Mouse (Mus musculus) ES-CJ7 (cell line): Measurements from ENCODE around the gene Vps37c.
A peak's percentile ranks its signal among the peaks of the same experiment; 100 is the strongest.

Experiments
- DNase-seq: peaks from one replicate; pipeline ENCODE4 v3.0.0; 2011; ENCODE audit warnings: low read depth, low spot score

The Vps37c gene

DNA sequence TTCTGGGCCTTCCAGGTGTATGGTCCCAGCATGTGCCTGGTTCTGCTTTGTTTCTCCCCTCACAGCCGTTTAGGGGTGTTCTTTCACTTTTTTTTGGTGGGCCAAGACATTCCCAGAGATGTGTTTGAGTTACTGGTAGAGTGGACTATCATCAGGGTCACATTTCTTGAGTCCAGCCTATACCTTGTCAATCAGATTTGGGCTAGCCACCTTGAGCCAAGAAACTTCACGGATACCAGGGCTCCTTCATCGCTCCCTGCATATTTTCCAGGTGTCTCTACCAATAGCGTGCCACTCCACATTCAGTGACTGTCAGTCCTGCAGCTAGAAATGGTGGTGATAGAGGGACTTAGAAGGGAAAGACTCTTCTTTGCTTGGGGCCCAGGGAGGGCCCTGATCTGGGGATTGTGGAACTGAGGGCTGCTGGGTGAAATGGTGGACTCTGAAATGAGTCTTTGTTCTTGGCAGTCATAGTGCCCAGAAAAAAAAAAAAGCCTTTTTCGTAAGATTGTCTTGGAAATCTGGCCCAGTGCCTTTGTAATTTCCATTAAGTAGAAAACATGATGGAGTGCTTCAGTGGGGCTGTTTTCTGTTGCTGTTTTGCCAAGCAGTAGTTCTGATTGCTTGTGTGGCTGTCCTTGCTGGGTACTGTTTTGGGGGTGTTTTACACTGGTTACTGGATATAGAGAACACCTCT lies 1.1 kb downstream of the Vps37c start:
- DNase-seq, result no peak

DNA sequence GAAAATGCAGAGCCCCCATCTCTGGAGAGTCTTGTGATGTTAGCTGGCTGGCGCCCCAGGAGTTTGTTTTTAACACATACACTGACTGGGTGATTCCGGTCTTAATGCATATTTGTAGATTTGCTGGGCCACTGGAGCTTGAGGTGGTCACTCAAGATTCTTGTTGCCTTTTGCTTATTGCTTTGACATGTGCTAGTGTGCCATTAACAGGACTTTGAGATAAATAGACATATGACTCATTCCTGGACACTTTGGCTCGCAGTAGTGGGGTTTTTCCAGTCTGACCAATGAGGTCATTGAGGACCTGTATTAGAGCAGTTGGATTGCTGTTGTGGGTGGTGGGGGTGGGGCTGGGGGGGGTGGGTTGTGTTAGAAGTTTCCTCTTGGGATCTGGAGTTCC lies 1.8 kb downstream of the Vps37c start:
- no peak for DNase-seq

DNA sequence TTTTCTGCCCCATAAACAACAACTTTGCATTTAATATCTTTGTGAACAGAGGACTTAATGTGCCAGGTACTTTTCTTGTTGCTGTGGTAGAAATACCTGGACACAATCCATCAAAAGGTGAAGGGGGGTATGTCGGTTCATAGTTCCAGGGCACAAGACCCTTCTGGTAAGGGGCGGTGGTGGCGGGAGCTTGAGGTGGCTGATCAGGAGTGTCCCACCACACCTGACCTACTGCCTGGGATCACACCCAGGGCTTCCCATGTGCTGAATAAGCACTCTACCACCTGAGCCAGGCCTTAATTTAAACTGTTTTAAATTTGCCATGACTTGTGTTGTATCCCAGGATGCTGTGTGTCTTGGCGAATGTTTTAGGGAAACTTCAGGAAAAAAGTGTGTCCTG lies 2.6 kb downstream of the Vps37c start:
- DNase-seq, result no peak

DNA sequence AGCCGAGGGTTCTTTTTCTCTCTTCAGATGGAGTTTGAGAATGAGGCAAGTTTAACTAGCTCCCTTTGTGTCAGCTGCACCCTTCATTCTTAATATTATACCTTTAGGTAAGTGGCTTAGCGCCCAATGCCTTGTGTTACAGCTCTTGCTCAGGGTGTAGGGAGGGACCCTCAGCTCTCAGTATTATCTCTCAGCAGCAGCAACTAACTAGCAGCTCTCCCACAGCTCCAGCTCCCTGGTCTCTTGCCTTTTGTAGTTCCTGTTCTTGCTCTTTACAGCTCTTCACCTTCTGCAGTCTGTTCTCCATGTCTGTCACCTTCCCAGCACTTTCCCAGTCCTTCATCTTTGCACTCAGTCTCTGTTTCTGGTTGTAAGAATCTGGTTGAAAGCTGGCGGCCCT lies 3.1 kb downstream of the Vps37c start:
- no peak for DNase-seq

DNA sequence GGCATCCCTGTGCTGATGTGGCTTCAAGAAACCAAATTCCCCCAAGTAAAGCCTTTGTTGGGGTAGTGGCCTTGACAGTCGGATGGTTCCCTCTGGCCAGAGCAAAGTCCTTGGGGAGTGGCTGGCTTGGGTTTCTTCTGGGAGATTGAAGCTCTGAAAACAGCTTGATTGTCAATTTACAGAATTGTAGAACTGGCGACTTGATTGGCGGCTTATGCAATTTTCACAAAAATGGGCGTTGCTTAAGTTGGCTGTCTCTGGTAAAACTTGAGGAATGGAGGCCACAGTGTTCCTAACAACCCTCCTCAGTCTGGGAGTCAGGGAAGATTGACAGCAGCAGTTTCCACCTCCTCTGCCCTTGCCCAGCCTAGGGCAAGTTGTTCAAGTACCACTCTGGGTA lies 3.8 kb downstream of the Vps37c start:
- DNase-seq, result no peak

DNA sequence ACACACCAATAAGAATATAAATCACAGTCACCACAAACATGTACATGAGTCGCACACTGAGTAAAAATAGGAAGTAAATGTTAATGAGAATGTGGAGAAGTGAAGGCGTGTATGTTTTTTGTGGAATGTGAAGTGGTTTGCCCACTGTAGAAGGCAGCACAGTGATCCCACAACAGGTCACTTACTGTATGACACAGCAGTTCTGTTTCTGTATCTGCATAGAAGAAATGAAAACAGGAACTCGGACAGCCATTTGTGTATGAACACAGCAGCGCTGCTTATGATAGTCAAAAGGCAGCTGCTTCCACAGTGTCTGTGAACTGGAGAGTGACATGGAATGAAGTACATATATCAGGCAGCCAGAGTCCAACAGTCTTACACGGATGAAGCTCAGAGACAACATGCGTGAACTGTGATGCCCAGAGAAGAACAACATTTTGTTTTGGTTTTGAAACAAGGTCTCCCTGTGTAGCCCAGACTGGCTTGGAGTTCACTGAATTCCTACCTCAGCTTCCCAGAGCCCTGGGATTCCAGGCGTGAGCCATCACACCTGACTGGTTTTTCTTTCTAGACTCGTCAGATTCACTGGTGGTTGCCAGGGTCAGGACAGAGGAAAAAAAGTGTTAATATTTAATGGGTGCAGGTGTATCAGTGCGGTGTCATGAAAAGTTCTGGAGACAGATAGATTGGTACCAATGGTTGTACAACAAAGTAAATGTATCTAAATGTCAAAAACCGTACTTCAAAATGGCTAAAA lies 5.6 kb downstream of the Vps37c start:
- DNase-seq, result no peak

DNA sequence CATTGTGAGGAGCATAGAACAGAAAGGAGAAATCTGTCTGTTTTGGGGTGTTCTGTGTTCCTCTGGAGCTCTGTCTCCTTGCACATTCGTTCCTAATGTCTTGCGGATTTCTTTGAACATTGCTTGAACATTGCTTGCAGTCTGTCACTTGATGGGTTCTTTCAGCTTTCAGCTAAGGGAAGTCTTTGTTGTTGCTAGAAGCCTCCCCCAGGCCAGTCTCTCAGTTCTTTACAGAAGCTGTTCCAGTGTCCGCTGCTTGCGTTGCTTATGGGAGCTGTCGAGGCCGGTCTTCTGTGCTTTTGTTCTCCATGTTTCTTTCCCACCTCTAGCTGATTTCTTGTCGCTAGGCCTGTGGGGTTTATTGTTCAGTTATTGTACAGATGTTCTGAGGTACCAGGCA lies 7.3 kb downstream of the Vps37c start:
- no peak for DNase-seq

DNA sequence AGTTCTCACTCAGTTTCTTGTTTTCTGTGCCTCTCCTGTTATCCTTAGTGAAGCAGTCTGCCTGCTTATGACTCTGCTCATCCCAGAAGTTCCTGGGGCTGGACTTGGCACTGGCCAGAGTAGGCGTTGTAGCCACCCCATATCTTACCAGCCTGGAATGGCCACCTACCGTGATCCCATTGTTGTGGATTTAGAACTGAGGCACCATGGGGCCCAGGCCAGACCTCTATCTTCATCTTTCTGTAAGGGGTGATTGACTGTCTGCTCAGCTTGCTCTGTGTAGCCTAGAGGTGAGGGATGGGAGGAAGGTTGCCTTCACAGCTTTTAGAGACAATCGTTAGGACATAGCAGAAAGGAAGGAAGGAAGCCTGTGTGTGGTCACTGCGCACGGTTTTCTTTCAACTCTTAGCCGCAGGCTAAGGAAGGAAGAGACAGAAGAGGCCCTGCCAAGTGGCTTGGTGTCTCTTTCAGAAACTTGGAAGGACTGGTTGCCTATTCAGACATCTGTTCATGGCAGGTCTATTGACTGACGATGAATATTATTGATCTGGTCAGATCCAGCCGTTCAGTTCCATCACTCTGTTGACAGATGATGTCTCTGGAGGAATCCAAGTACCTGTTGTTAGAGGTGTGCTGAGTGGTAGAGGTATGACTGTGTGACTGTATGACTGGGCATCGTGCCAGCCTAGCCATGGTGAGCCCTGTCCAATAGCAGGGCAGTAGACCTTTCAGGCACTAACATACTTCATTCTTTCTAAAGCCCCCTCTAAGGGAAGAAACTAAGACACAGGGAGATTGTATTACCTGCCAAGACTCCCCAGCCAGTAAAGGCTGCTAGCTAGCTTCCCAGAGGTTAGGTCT lies 9.8 kb downstream of the Vps37c start:
- DNase-seq, result no peak

DNA sequence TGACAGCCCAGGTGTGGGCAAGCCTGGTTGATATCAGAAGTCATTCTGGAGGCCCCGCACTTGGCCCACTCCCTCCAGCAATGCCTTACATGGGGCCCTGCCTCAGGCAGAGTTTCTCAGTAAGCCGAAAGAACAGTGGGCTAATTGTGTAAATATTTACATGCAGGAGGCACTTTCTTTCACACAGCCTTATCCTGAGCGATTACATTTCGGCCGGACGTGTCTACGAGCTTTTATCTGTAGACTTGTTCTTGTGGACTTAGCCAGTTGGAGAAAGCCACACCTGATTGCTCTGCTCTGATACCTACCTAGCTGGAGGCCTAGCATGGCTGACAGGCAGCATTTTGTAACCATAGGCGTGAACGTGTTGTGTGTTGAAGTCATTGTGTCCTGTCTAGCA lies 11.3 kb downstream of the Vps37c start:
- DNase-seq, result no peak

DNA sequence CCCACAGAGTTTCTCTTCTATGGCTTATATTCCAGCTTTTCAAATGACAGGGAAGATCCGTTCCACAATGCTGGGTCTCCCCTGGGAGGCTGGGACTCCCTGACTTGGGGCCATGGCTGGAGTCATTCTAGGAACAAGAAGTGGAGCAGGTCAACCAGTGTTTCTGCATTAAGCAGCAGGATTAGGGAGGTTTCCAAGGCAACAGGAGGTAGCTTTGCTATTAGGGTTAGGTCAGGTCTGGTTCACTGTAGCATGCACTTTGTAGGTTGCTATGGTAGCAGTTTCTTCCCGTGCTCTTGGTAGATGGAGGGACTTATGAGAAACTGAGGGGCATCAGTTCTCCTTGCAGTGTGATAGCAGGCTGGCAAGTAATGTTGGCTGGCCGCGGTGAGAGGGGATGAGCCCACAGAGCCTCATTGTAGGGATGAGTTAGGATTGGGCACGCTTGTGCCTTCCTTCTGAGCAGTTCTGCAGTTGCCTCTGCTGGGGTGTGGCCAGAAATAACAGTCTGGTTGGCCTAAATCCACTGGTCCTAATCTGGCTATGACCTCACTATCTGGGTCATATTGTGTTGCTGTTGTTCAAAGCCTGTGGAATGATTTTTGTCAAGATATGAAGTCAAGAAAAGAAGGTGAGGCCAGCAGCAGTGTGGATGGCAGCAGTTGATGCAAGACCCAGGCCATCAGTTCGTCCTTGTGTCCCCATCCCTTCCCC lies 12.6 kb downstream of the Vps37c start:
- DNase-seq, result no peak

DNA sequence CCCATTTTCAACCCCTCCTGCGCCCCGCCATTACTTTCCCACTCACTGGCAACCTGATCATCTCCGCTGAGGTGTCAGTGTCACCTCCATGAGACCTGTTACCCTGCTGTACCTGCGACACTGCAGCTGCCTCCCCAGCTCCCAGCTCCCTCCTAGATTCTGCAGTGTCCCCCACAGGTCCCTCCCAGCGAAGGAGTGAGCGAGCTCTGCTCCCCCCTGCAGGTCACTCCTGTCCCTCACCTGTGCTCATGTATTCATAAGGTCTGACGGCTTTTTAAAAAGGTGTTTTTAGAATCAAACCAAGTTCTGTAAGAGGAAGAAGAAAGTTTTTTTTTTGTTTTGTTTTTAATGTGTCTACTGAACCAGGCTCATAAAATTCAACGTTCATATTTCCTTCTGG lies 13.6 kb downstream of the Vps37c start:
- DNase-seq, result no peak

DNA sequence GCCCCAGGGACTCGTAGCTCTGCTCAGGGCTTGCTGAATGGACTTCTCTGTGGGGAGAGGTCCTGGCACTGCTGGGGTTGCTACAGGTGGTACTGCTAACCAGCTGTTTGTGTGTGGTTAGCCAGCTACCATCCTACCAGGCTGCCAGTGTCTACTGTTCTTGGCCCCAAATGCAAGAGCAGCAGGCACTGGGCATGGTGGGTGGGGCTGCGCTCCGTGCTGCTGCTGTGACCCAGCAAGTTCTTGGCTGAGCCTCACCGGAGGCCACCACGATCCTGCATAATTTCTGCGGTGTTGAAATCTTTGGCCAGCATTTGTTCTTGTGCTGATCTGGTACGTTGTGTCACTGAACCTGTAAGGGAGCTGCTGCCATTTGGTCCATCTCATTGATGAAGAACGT lies 14.9 kb downstream of the Vps37c start:
- DNase-seq, result no peak

DNA sequence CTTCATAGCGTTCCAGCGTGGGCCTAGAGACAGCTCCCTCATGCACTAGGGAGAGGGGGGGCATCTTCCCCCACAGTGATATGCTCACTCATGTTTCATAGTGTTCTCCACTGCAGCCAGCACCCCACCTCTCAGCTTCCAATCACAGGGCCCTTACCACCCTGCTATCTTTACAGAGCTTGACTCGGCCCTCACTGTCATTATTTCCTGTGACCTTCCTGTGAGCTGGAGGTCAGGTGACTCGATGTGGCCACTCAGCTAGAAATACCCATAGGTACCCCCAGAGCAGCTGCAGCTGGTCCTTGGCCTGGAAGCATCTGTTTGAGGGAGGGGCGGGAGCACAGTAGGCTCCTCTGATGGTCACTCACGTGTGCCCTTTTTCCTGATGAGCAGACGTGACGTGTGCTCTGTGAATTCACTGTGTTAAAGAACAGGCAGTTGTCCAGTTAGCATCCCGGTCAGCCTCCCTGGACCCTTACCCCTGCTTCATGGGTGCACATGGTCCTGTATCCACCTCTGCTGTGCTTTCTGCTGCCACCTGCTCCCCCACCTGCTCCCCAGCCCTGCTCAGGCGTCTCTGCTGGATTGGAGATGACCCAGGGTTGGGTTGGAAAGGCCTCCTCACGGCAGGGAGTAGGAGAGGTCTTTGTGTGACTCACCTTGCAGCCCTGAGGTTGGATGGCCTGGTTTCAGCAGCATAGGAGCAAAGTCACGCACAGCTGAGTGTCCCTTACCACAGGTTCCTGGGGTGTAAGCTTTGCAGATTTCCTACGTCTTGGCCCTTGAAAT lies 18.7 kb downstream of the Vps37c start:
- no peak for DNase-seq

DNA sequence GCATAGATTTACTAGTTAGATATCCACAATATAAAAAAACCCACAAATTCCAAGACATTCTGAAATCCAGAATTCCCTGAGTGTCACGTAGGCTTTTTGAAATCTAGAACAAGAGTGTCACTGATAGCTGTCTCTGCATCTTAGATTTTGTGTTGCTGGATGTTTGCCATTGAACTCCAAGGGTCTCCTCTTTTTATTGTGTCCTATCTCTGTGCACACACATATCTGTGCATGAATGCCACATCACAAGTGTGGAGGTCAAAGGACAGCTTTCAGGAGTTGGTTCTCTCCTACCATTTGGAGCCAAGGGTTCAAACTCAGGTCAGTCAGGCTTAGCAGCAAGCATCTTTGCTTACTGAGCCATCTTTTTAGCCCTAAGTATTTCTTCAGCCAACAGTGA lies 19.3 kb downstream of the Vps37c start:
- DNase-seq, result no peak

DNA sequence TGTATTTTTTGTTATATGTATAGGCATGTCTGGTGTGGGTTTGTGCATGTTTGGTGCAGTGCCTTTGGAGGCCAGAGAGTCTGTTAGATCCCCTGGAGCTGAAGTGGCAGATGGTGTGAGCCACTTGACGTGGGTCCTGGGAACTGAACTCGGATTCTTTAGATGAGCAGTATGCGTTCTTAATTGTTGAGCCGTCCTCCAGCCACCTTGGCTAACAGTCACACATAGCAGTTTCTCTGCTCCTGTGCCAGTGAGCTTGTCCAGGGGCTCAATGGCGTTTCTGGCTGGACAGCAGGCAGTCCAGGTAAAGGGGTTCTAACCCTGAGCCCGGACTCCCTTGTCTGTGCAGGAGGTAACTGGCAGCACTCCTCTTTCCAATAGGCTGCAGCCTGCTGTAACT lies 20.4 kb downstream of the Vps37c start:
- DNase-seq, result no peak

DNA sequence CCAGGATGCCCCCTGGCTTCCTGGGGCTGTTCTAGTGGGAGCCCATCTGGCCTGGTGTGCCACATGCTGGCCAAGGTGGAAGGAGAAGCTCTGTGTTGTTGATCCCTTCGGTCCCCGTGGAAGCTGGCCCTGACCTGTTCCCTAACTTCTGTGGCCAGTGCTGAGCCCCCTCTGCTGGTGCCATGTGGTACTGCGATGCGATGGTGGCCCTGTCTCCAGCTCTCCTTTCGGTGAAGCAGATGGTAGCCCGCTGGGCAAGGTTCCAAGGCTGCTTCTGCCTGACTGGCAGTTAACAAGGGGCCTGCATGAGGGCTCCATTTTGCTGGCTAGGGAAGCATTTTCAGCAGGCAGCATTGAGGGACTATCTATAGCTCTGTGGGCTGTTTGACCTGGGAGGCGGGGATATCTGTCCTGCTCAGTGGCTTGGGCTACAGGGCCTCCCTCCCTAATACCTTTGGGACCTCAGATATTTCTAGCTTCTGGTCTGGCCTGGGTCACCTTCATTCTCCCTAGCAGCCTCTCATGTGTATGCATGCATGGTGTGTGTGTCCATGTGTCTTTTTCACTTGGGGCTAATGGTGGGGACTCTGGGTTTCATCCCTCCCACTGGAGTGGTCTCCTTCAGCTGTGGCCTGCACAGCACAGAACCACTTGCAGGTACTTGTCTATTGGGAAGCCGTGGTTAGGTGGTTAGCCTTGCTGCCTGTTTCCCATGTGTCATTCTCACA lies 21.0 kb downstream of the Vps37c start:
- peak; percentile 80 for DNase-seq

DNA sequence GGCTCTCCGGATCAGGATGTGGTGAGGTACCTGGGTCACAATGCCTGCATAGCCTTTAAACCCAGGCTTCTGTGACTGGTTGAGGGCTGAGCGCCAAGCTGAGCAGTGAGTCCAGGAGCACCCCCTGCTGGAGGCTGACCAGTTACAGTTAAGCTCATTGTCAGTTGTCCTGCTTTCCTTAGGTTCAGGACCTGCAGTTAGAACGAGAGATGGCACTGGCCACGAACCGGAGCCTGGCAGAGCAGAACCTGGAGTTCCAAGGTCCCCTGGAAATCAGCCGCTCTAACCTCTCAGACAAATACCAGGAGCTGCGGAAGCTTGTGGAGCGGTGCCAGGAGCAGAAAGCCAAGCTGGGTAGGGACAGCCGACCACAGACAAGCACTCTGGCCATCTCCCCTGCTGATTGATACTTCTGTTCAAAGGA lies 21.6 kb downstream of the Vps37c start:
- DNase-seq, result peak; percentile 56

DNA sequence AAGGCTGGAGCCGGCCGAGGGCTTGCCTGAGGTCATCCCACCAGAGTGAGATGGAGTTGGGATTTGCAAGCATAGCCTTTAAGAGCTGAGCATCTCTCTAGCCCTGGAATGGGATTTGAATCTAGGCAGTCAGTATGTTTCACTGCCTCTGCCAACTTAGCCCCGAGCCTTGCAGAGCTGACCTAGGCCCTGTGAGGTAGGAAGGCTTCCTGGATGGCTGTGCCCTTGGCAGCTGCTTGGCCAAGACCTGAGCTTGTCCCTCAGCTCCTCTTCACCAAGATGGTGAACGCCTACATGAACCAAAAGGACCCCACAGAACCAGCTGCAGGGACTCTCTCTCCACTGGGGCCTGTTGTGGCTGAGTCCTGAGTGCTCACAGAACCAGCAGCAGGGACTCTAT lies 22.2 kb downstream of the Vps37c start:
- DNase-seq, result no peak

DNA sequence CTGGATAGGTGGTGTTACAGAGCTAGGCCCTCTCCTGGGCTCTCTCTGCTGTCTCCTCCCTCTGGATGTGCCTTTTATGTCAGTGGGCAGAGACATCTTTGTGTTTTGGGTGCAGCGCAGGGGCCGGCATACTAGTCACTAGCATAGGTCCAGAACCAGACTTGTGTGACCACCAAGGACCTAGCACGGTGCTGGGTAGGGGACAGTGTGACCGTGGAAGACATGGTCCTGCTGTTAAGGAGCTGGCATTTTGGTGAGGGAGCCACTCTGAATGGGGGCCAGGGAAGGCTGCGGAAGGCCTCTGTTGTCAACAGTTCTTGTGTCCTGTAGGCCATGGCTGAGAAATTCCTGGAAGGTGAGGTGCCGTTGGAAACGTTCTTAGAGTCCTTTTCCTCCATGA lies 23.7 kb downstream of the Vps37c start:
- no peak for DNase-seq

DNA sequence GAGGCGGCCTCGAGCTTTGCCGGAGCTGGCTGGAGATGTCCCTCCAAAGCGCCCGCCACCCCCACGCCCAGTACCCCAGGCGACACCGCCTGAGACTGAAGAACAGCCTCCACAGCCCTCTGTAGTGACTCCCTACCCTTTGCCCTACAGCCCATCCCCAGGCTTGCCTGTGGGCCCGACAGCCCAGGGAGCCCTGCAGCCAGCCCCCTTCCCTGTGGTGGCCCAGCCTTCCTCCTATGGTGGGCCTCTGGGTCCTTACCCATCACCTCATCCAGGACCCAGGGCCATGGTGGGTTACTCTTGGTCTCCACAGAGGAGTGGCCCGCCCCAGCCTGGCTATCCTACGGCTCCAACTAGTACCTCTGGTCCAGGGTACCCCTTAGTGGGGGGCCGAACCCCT lies 24.1 kb downstream of the Vps37c start:
- no peak for DNase-seq
